Mouse (Mus musculus) midbrain, embryonic 12.5 days (tissue): Measurements from ENCODE around the gene Platr25. TPM values are rescaled to one million over a fixed set of nuclear protein-coding genes. Genes with fewer than 3 reads are reported as not detected.
A peak's percentile ranks its signal among the peaks of the same experiment; 100 is the strongest.
"Not testable (repeated sequence)": the region's sequence is repeated elsewhere in the genome, so short reads cannot be mapped to it uniquely, and the experiment has no call there.

ENCODE experiments used
- ATAC-seq: fragments of 200-750 bp; cut with Nextera tagmentation; 2 replicates; pipeline ENCODE4 v1.8.0; 2017; ENCODE audit warnings: low read depth, moderate TSS enrichment, moderate library complexity; ENCODE audit not compliant: low FRiP score
- H3K27ac ChIP-seq: fragments of 300-500 bp; sonication (generic); replicated peaks from 2 replicates; pipeline ENCODE4 v1.5.1; 2016; ENCODE audit warnings: mild to moderate bottlenecking
- H3K27me3 ChIP-seq: fragments of 300-500 bp; sonication (generic); 2 replicates; pipeline ENCODE4 v1.6.1; 2016; ENCODE audit warnings: mild to moderate bottlenecking
- H3K36me3 ChIP-seq: fragments of 300-500 bp; sonication (generic); 2 replicates; pipeline ENCODE4 v1.6.1; 2016
- H3K4me1 ChIP-seq: fragments of 300-500 bp; sonication (generic); 2 replicates; pipeline ENCODE4 v1.6.1; 2016
- H3K4me2 ChIP-seq: fragments of 300-500 bp; sonication (generic); replicated peaks from 2 replicates; pipeline ENCODE4 v1.6.1; 2016; ENCODE audit warnings: mild to moderate bottlenecking, moderate library complexity
- H3K4me3 ChIP-seq: fragments of 300-500 bp; sonication (generic); 2 replicates; pipeline ENCODE4 v1.5.1; 2016; ENCODE audit warnings: mild to moderate bottlenecking
- H3K9ac ChIP-seq: fragments of 300-500 bp; sonication (generic); replicated peaks from 2 replicates; pipeline ENCODE4 v1.6.1; 2016; ENCODE audit warnings: mild to moderate bottlenecking, moderate library complexity
- H3K9me3 ChIP-seq: fragments of 300-500 bp; sonication (generic); 2 replicates; pipeline ENCODE4 v1.6.1; 2016; ENCODE audit warnings: mild to moderate bottlenecking
- WGBS: fragments of 180-500 bp; shearing (Covaris S2); methylation state at CpG from one replicate; pipeline ENCODE4 v1.1.7; 2016; 5-methylcytosine and 5-hydroxymethylcytosine counted together
- polyA plus RNA-seq: library from polyadenylated mRNA; unstranded; fragments of >200 nt; fragmentation: Nextera tagmentation; extraction: Ambion mirVana; gene quantifications from 2 replicates; pipeline ENCODE4 v1.2.1, GENCODE M21; 2016

Platr25 gene
- polyA plus RNA-seq = 31.9 and 32.8 TPM in 2 replicates

DNA sequence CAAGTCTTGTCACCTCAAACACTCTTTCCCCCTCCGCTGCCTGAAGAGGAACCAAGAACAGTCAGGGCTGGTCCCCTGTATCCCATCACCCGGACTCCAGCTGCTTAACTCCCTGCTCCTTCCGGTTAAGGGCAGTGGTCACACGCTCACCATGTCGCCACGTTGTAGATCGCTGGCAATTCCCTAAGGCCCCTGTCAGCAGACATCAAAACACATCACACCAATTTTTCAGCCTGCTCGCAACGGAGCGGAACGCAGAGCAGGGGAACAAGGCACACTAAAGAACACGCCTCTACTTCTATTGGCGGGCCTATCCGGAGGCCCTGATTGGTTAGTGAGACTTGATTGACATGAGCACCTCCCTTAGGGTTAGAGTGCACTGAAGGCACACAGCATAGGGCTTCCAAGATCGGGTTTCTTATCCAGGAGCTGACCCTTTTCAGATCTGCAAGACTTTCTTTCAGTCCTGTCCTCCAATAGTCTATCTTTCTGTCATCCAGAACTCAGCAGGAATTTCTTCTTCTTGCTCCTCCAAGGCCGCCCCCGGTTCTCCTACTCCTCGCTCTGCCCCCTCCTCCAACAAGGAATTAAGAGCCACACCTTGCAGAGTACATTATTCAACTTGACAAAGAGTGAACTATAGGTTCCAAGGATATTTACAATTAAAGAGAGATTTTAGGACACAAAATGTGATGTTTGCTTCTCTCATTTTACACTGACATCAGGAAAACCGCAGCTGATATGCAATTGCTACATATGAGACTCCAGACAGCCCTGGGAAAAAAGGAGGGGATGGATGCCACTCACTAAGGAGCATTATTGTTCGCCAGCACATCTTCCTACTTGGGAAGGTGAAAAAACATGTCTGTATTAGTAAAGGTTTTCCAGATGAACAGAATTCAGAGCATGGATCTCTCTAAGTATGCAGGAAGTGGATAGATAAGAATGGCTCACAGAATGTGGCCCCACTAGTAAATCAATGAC lies at the start of gene Platr25:
Platr25 (minus strand) TSS at position 278 of the 984 bp plus-strand sequence.
- H3K36me3 ChIP-seq, H3K4me1 ChIP-seq, H3K27me3 ChIP-seq, H3K9me3 ChIP-seq, H3K27ac ChIP-seq: not testable (repeated sequence)
- peak within 1 kb of the TSS; percentile 58 for H3K9ac ChIP-seq
- 9% methylated on average over 20 of the region's 20 CpGs for WGBS
- H3K4me3 ChIP-seq = peak within 1 kb of the TSS; percentile 48
- ATAC-seq = peak; percentile 99
- peak within 1 kb of the TSS; percentile 52 for H3K4me2 ChIP-seq

- H3K9me3 ChIP-seq, H3K36me3 ChIP-seq, H3K9ac ChIP-seq, H3K4me1 ChIP-seq, ATAC-seq, H3K4me3 ChIP-seq, H3K27ac ChIP-seq, H3K27me3 ChIP-seq, H3K4me2 ChIP-seq: not testable (repeated sequence)
- 86% methylated on average over 6 of the region's 6 CpGs for WGBS
These were observed 47.5 kb upstream of the Platr25 start for GRCm38 (mm10) chr13:62807981-62808380.

DNA sequence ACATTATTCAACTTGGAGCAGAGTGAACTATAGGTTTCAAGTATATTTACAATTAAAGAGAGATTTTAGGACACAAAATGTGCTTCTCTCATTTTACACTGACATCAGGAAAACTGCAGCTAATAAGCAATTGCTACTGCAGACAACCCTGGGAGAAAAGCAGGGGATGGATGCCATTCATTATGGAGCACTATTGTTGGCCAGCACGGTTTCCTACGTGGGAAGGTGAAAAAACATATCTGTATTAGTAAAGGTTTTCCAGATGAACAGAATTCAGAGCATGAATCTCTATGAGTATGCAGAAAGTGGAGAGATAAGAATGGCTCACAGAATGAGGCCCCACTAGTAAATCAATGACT lies 25.6 kb upstream of the Platr25 start:
- ATAC-seq = peak; percentile 44
- not testable (repeated sequence) for H3K4me1 ChIP-seq, H3K27me3 ChIP-seq, H3K9me3 ChIP-seq, H3K27ac ChIP-seq
- 61% methylated on average over 2 of the region's 2 CpGs for WGBS
- Histone ChIP-seq H3K4me3 (peak overlapping the region; percentile 56), H3K9ac (peak overlapping the region; percentile 37; the same call in 1 of the 2 replicates), H3K36me3 (peaks cover 10% of the 10 kb centered on the region), H3K4me2 (peak overlapping the region; percentile 68)

GRCm38 (mm10) chr13:62785199-62786134 lies 25.0 kb upstream of the Platr25 start, which contains the start of gene Gm5141:
Gene Gm5141, minus strand, starts transcription at chr13:62785808.
- H3K27me3 ChIP-seq, H3K4me1 ChIP-seq, H3K27ac ChIP-seq: not testable (repeated sequence)
- WGBS = 5% methylated on average over 23 of the region's 23 CpGs
- peak within 1 kb of the TSS; percentile 56 for H3K4me3 ChIP-seq
- H3K9ac ChIP-seq = peak within 1 kb of the TSS; percentile 66
- peaks cover 10% of the 10 kb centered on the region for H3K36me3 ChIP-seq
- ATAC-seq = peak; percentile 100
- peaks cover 13% of the 10 kb centered on the region; the same call in 1 of the 2 replicates for H3K9me3 ChIP-seq
- H3K4me2 ChIP-seq = peak within 1 kb of the TSS; percentile 68

GRCm38 (mm10) chr13:62763806-62764205 lies 3.3 kb upstream of the Platr25 start:
- not testable (repeated sequence) for H3K27me3 ChIP-seq, H3K4me1 ChIP-seq, H3K4me2 ChIP-seq, H3K27ac ChIP-seq, H3K9ac ChIP-seq, H3K36me3 ChIP-seq, H3K9me3 ChIP-seq, ATAC-seq, H3K4me3 ChIP-seq
- WGBS = 74% methylated on average over 2 of the region's 2 CpGs

DNA sequence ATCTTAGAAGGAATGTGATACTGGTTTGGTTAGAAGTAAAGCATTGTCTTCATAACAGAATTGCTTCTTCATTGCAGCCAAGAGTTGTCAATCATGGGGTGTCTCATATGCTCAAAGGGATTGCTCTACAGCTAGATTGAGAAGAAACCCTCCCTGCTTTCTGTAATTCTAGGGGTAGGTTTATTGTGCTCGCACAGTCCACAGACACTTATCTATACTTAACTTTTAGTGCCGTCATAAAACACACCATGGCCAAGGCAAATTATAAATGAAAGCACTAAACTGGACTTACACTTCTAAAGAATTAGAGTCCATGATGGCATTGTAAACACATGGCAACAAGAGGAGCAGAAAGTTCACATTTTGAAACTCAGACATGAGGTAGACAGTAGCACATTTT lies 27.2 kb downstream of the Platr25 start:
- H3K4me3 ChIP-seq = no peak overlapping the region
- H3K4me2 ChIP-seq = no peak overlapping the region
- H3K27ac ChIP-seq = no peak overlapping the region
- no peaks in the 10 kb centered on the region for H3K36me3 ChIP-seq
- H3K4me1 ChIP-seq = no peaks in the 10 kb centered on the region
- no peak for ATAC-seq
- H3K9me3 ChIP-seq = no peaks in the 10 kb centered on the region
- no peak overlapping the region for H3K9ac ChIP-seq
- no peaks in the 10 kb centered on the region for H3K27me3 ChIP-seq
- WGBS = 93% methylated on average over 2 of the region's 2 CpGs

GRCm38 (mm10) chr13:62712611-62713010 lies 47.9 kb downstream of the Platr25 start:
- H3K36me3 ChIP-seq, H3K4me2 ChIP-seq, H3K9me3 ChIP-seq, H3K27me3 ChIP-seq, H3K4me1 ChIP-seq, H3K27ac ChIP-seq, H3K4me3 ChIP-seq, ATAC-seq, H3K9ac ChIP-seq: not testable (repeated sequence)
- 88% methylated on average over 8 of the region's 8 CpGs for WGBS

DNA sequence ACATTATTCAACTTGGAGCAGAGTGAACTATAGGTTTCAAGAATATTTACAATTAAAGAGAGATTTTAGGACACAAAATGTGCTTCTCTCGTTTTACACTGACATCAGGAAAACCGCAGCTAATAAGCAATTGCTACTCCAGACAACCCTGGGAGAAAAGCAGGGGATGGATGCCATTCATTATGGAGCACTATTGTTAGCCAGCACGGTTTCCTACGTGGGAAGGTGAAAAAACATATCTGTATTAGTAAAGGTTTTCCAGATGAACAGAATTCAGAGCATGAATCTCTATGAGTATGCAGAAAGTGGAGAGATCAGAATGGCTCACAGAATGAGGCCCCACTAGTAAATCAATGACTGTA lies 75.2 kb downstream of the Platr25 start:
- 26% methylated on average over 4 of the region's 4 CpGs for WGBS
- H3K27me3 ChIP-seq, H3K36me3 ChIP-seq, H3K9me3 ChIP-seq, H3K9ac ChIP-seq, H3K4me1 ChIP-seq: not testable (repeated sequence)
- peak overlapping the region; percentile 47 for H3K4me2 ChIP-seq
- peak overlapping the region; percentile 50 for H3K4me3 ChIP-seq
- peak overlapping the region; percentile 49 for H3K27ac ChIP-seq
- ATAC-seq = peak; percentile 36; the same call in 1 of the 2 replicates

- not testable (repeated sequence) for H3K27me3 ChIP-seq, H3K36me3 ChIP-seq, H3K4me1 ChIP-seq
- H3K4me3 ChIP-seq = peak overlapping the region; percentile 50
- peak overlapping the region; percentile 64 for H3K9ac ChIP-seq
- peak; percentile 100 for ATAC-seq
- H3K27ac ChIP-seq = peak overlapping the region; percentile 49
- H3K4me2 ChIP-seq = peak overlapping the region; percentile 54
- WGBS = 1% methylated on average over 19 of the region's 20 CpGs
- H3K9me3 ChIP-seq = peaks cover 12% of the 10 kb centered on the region
These were observed 75.8 kb downstream of the Platr25 start for GRCm38 (mm10) chr13:62684608-62685286.

DNA sequence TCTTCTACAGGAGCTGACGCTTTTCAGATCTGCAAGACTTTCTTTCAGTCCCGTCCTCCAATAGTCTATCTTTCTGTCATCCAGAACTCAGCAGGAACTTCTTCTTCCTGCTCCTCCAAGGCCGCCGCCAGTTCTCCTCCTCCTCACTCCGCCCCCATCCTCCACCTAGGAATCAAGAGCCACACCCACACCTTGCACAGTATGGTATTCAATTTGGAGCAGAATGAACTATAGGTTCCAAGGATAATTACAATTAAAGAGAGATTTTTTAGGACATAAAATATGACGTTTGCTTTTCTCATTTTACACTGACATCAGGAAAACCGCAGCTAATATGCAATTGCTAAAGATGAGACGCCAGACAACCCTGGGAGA lies 107.2 kb downstream of the Platr25 start:
- 27% methylated on average over 8 of the region's 8 CpGs for WGBS
- Histone ChIP-seq H3K9me3 (0 out of 2 replicates have a peak, but pooled peaks cover 4% of the 10 kb centered on the region), H3K4me3 (peak overlapping the region; percentile 58), H3K4me1 (no peaks in the 10 kb centered on the region), H3K4me2 (peak overlapping the region; percentile 52), H3K9ac (peak overlapping the region; percentile 62; the same call in 1 of the 2 replicates), H3K27ac (peak overlapping the region; percentile 52; the same call in 1 of the 2 replicates), H3K36me3 (no peaks in the 10 kb centered on the region), H3K27me3 (no peaks in the 10 kb centered on the region)
- peak; percentile 91 for ATAC-seq

DNA sequence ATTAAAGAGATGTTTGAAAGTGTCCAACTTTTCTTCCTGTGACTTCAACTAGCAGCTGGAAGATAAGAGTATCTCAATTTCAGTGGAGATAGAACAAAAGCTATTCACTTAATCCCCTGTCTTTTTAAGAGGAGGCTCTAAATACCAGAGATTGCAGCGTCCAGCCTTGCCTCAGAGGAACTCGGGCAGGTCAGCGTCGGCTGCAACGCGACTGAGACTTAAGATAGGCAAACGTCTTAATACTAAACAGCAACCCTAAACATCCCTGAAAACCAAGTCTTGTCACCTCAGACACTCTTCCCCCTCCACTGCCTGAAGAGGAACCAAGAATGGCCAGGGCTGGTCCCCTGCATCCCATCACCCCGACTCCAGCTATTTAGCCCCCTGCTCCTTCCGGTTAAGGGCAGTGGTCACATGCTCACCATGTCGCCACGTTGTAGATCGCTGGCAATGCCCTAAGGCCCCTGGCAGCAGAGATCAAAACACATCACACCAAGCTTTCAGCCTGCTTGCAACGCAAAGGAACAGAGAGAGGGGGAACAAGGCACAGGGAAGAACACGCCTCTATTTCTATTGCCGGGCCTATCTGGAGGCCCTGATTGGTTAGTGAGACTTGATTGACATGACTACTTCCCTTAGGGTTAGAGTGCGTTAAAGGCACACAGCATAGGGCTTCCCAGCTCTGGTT lies 107.7 kb downstream of the Platr25 start:
- H3K4me3 ChIP-seq = peak overlapping the region; percentile 58
- not testable (repeated sequence) for H3K4me1 ChIP-seq, H3K36me3 ChIP-seq, H3K9me3 ChIP-seq, H3K27me3 ChIP-seq
- ATAC-seq = peak; percentile 100
- under 1% methylated on average over 16 of the region's 16 CpGs for WGBS
- H3K9ac ChIP-seq = peak overlapping the region; percentile 62
- H3K27ac ChIP-seq = peak overlapping the region; percentile 52; the same call in 1 of the 2 replicates
- H3K4me2 ChIP-seq = peak overlapping the region; percentile 52
